Mouse (Mus musculus): Measurements from ENCODE around the gene Abl2. TPM values are rescaled to one million over a fixed set of nuclear protein-coding genes. Genes with fewer than 3 reads are reported as not detected.
A peak's percentile ranks its signal among the peaks of the same experiment; 100 is the strongest.
"Not testable (repeated sequence)": the region's sequence is repeated elsewhere in the genome, so short reads cannot be mapped to it uniquely, and the experiment has no call there.

Gene Abl2
- polyA plus RNA-seq (2015; fragmentation: Nextera tagmentation; extraction: Ambion mirVana) = 2.3 and 3.0 TPM in 2 replicates

DNA sequence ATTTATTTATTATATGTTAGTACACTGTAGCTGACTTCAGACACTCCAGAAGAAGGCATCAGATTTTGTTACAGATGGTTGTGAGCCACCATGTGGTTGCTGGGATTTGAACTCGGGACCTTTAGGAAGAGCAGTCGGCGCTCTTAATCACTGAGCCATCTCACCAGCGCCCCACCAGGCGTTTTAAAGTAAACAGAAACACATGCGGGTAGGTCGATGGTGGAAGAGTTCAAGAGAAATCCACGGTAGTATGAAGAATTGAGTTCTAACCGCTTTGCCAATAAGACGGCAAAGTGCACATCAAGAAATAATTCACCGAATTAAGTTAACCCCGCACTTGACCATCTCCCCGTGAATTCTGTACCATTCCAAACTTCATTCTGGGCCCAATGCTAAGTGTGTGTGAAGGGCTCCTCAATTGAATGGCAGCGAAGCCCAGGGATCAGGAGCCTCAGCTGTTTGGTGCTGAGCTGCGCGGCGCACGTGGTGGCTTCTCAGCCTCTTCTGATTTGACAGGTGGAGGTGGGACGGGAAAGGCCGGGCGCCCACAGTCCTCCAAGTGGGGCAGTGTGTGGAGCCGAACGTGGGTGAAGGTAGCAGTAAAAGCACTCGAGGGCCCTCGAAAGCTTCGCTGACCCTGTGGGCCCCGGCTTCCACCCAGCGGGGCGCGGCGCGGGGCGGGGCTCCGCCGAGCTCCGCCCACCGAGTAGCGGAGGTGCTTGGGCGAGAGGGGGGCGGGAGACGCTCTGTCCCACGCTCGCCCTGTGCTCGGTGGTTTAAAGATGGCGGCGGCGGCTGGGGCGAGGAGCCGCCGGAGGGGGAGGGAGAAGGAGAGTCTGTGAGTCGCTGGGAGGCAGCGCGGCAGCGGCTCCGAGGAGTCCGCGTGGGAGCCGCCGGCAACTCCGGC lies at the start of gene Abl2:
Abl2 (plus strand) TSS at position 763 of the 907 bp plus-strand sequence.
- ATAC-seq = peak; percentile 98
- Histone ChIP-seq H3K27ac (ENCODE audit: low read length) (peak within 1 kb of the TSS; percentile 94), H3K4me1 (ENCODE audit: insufficient read depth, low read depth, low read length) (no peaks in the 10 kb centered on the region; the same call in 1 of the 2 replicates), H3K9me3 (ENCODE audit: low read length) (no peaks in the 10 kb centered on the region), H3K36me3 (ENCODE audit: insufficient read depth, low read length) (no peaks in the 10 kb centered on the region), H3K9ac (replicated peaks; ENCODE audit: low read depth) (peak within 1 kb of the TSS; percentile 94), H3K4me3 (ENCODE audit: low read depth, low read length) (peak within 1 kb of the TSS; percentile 96), H3K27me3 (replicated peaks; ENCODE audit: insufficient read depth, low read length) (no peaks in the 10 kb centered on the region), H3K4me2 (replicated peaks; ENCODE audit: low read depth, low read length) (peak within 1 kb of the TSS; percentile 81)
- DNase-seq (ENCODE audit: low spot score) = peak; percentile 98
- TF ChIP-seq CTCF (IDR thresholded peaks at IDR 0.05) (peak; percentile 7; the same call in 1 of the 2 replicates), EP300 (IDR thresholded peaks at IDR 0.05) (no peak)
- 8% methylated on average over 50 of the region's 60 CpGs for WGBS

DNA sequence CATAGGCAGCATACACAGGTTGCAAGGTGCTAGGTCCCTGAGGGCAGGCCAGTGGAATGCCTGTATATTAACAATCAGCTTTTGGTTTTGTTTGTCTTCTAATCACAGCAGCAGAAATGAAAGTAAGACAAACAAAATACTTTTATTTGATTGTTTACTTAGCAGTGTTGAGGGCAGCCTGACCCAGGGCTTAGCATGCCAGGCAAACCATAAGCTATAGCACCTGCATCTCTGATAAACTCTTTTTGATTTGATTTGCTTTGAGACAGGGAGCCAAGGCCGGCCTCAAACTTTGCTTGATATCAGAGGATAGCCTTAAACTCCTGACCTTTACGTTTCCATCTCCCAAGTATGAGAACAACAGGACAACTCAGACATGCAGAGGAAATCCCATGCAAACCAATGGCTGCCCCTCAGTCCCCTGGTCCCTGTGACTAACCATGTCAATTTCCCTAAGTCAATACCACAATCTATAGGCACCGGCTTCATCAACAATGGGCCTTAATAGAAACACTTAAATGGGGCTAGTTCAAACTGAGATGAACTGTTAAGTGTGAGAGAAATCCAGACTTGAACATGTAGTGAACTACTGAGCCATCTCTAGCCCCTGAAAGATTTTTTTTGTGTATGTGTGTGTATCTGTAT lies 38.3 kb upstream of the Abl2 start:
- Histone ChIP-seq H3K4me1 (ENCODE audit: insufficient read depth, low read depth, low read length) (no peaks in the 10 kb centered on the region; the same call in 1 of the 2 replicates), H3K4me3 (ENCODE audit: low read depth, low read length) (no peak overlapping the region), H3K27me3 (replicated peaks; ENCODE audit: insufficient read depth, low read length) (no peaks in the 10 kb centered on the region), H3K9me3 (ENCODE audit: low read length) (no peaks in the 10 kb centered on the region), H3K36me3 (ENCODE audit: insufficient read depth, low read length) (no peaks in the 10 kb centered on the region), H3K4me2 (replicated peaks; ENCODE audit: low read depth, low read length) (no peak overlapping the region), H3K27ac (ENCODE audit: low read length) (no peak overlapping the region), H3K9ac (replicated peaks; ENCODE audit: low read depth) (no peak overlapping the region)
- ATAC-seq = peak; percentile 30; the same call in 1 of the 2 replicates
- DNase-seq (ENCODE audit: low spot score) = peak; percentile 13
- WGBS = 56% methylated on average over 3 of the region's 3 CpGs
- TF ChIP-seq CTCF (IDR thresholded peaks at IDR 0.05) = no peak
- no peak for TF ChIP-seq EP300 (IDR thresholded peaks at IDR 0.05)

DNA sequence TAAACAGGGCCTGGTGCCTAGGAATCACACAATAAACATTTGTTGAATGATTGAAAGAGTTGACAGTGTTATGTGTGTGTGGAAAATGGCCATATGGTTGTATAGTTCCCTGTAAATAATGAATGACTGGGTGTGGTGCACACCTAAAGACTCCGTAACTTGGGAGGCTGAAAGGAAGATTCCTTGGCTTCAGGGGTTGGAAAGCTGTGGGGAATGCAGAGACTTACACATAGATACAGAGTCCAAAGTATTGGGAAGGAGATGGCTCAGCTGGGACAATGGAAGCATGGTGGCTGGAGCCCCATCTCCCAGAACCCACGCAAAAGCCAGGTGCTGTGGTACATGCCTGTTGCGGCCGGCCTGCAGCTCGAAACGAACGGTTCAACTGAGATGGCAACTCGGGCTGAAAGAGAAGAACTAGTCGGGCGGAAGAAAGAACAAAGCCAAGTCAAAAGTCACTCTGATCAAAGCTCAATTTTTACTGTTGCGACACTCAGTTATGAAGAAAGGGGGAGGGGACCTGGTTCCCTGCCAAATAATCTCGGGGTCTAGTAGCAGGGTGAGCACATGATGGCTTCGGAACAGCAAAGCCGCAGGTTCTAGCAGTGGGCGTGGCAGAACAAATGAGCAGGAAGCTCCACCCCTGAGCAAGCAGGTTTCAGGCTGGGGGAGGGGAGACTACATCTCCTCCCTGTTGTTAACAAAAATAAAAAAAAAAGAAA lies 36.6 kb upstream of the Abl2 start:
- Histone ChIP-seq H3K9ac (replicated peaks; ENCODE audit: low read depth) (no peak overlapping the region), H3K4me2 (replicated peaks; ENCODE audit: low read depth, low read length) (peak overlapping the region; percentile 25; the same call in 1 of the 2 replicates), H3K27me3 (replicated peaks; ENCODE audit: insufficient read depth, low read length) (no peaks in the 10 kb centered on the region), H3K4me1 (ENCODE audit: insufficient read depth, low read depth, low read length) (no peaks in the 10 kb centered on the region; the same call in 1 of the 2 replicates), H3K36me3 (ENCODE audit: insufficient read depth, low read length) (no peaks in the 10 kb centered on the region), H3K4me3 (ENCODE audit: low read depth, low read length) (no peak overlapping the region), H3K27ac (ENCODE audit: low read length) (no peak overlapping the region), H3K9me3 (ENCODE audit: low read length) (no peaks in the 10 kb centered on the region)
- peak; percentile 60 for DNase-seq (ENCODE audit: low spot score)
- TF ChIP-seq EP300 (IDR thresholded peaks at IDR 0.05) (no peak; the same call in 1 of the 2 replicates), CTCF (IDR thresholded peaks at IDR 0.05) (no peak)
- ATAC-seq = peak; percentile 43; the same call in 1 of the 2 replicates
- 36% methylated on average over 15 of the region's 15 CpGs for WGBS

DNA sequence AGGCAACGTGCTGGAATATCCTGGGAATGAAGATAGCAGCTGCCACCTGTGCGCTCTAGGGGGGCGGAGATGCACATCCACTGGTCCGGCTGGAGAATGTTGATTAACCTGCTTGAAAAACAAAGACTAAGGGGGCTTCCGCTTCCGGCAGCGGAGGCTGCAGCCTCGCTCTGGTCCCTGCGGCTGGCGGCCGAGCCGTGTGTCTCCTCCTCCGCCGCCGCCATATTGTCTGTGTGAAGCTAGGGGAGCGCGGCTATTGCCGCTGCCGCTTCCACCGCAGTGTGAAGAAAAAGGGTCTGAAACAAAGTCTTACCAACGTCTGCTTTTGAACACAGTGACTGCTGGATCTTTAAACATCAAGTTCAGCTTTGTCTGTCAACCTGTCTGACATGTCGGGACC lies 34.7 kb upstream of the Abl2 start, which contains the start of gene Gm10031:
Gm10031 (plus strand) TSS at position 171 of the 400 bp plus-strand sequence.
- not testable (repeated sequence) for H3K36me3 ChIP-seq (ENCODE audit: insufficient read depth, low read length); H3K4me2 ChIP-seq (replicated peaks; ENCODE audit: low read depth, low read length); DNase-seq (ENCODE audit: low spot score); H3K27me3 ChIP-seq (replicated peaks; ENCODE audit: insufficient read depth, low read length); H3K9me3 ChIP-seq (ENCODE audit: low read length); H3K9ac ChIP-seq (replicated peaks; ENCODE audit: low read depth); H3K4me3 ChIP-seq (ENCODE audit: low read depth, low read length); H3K27ac ChIP-seq (ENCODE audit: low read length); H3K4me1 ChIP-seq (ENCODE audit: insufficient read depth, low read depth, low read length)
- WGBS = 84% methylated on average over 21 of the region's 22 CpGs
- ATAC-seq = peak; percentile 84

DNA sequence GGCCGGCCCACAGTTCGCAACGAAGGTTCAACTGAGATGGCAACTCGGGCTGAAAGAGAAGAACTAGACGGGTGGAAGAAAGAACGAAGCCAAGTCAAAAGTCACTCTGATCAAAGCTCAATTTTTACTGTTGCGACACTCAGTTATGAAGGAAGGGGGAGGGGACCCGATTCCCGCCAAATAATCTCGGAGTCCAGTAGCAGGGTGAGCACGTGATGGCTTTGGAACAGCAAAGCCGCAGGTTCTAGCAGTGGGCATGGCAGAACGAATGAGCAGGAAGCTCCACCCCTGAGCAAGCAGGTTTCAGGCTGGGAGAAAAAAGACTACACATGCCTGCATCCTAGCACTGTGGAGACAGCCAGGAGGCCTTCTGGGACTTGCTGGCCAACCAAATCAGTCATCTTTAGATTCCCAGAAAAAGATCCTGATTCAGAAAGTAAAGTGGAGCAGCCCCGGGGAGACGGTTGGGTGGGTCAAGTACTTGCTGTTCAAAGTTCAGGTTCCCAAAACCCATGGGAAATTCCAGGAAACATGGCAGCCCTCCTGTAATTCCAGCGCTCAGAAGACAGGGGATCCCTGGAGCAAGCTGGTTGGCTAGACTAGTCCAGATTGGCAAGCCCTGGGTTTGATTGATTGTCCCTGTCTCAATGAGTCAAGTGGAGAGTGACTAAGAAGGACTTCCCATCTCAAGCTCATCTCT lies 26.0 kb upstream of the Abl2 start:
- WGBS = 73% methylated on average over 16 of the region's 16 CpGs
- H3K9ac ChIP-seq (replicated peaks; ENCODE audit: low read depth) = not testable (repeated sequence)

More for the DNA sequence above, 26.0 kb upstream of the Abl2 start:
- not testable (repeated sequence) for ATAC-seq; H3K4me1 ChIP-seq (ENCODE audit: insufficient read depth, low read depth, low read length); H3K9me3 ChIP-seq (ENCODE audit: low read length); H3K27ac ChIP-seq (ENCODE audit: low read length); H3K27me3 ChIP-seq (replicated peaks; ENCODE audit: insufficient read depth, low read length); H3K36me3 ChIP-seq (ENCODE audit: insufficient read depth, low read length); DNase-seq (ENCODE audit: low spot score); H3K4me2 ChIP-seq (replicated peaks; ENCODE audit: low read depth, low read length); H3K4me3 ChIP-seq (ENCODE audit: low read depth, low read length)
